Mouse (Mus musculus) ovary, postnatal 14 days (tissue): ENCODE measurements around the gene Hhipl1.
A peak's percentile ranks its signal among the peaks of the same experiment; 100 is the strongest.

Experiments used
- DNase-seq: peaks from one replicate; pipeline ENCODE4 v3.0.0; 2022; ENCODE audit warnings: low spot score

Gene Hhipl1

GRCm38 (mm10) chr12:108305812-108306794 lies at the start of gene Hhipl1:
TSS of gene Hhipl1 (plus strand) at chr12:108306270.
- DNase-seq: peak; percentile 41

- no peak for DNase-seq
These were observed 49.3 kb upstream of the Hhipl1 start for GRCm38 (mm10) chr12:108256734-108257133.

GRCm38 (mm10) chr12:108259322-108260049 lies 46.6 kb upstream of the Hhipl1 start:
- DNase-seq: no peak

- no peak for DNase-seq
These were observed 45.1 kb upstream of the Hhipl1 start for GRCm38 (mm10) chr12:108260950-108261349.

GRCm38 (mm10) chr12:108264918-108265317 lies 41.2 kb upstream of the Hhipl1 start:
- DNase-seq: no peak

- DNase-seq: no peak
These were observed 40.0 kb upstream of the Hhipl1 start for GRCm38 (mm10) chr12:108265831-108266619.

- no peak for DNase-seq
These were observed 38.4 kb upstream of the Hhipl1 start for GRCm38 (mm10) chr12:108267653-108268052.

- no peak for DNase-seq
These were observed 37.1 kb upstream of the Hhipl1 start for GRCm38 (mm10) chr12:108268970-108269369.

GRCm38 (mm10) chr12:108269699-108270098 lies 36.4 kb upstream of the Hhipl1 start:
- DNase-seq: no peak

GRCm38 (mm10) chr12:108270240-108270919 lies 35.7 kb upstream of the Hhipl1 start:
- DNase-seq: no peak

- DNase-seq: no peak
These were observed 34.5 kb upstream of the Hhipl1 start for GRCm38 (mm10) chr12:108271351-108272142.

GRCm38 (mm10) chr12:108272143-108272635 lies 33.9 kb upstream of the Hhipl1 start:
- DNase-seq: no peak

GRCm38 (mm10) chr12:108273466-108274312 lies 32.4 kb upstream of the Hhipl1 start:
- no peak for DNase-seq

- DNase-seq: no peak
These were observed 31.8 kb upstream of the Hhipl1 start for GRCm38 (mm10) chr12:108274313-108274595.

GRCm38 (mm10) chr12:108274661-108275507 lies 31.2 kb upstream of the Hhipl1 start, which contains the start of gene Ccdc85c:
TSS of gene Ccdc85c (minus strand) at chr12:108275425.
- no peak for DNase-seq

GRCm38 (mm10) chr12:108275508-108275890 lies 30.6 kb upstream of the Hhipl1 start:
- DNase-seq: peak; percentile 97

GRCm38 (mm10) chr12:108275920-108276822 lies 29.9 kb upstream of the Hhipl1 start:
- no peak for DNase-seq
